Mouse (Mus musculus) heart, adult 2 months (tissue): ENCODE results near the gene Grcc10.

ENCODE experiments used
- CTCF ChIP-seq: fragments of 200-600 bp; IDR thresholded peaks from 2 replicates; pipeline ENCODE4 v1.8.1; 2022; ENCODE audit warnings: antibody characterized with exemption, mild to moderate bottlenecking, moderate library complexity
- EP300 ChIP-seq: fragments of 200-500 bp; IDR thresholded peaks from 2 replicates; pipeline ENCODE4 v1.6.1; 2011; ENCODE audit warnings: low read depth, low read length, control low read depth; ENCODE audit not compliant: insufficient read depth
- POLR2A ChIP-seq: fragments of 200-500 bp; IDR thresholded peaks from 2 replicates; pipeline ENCODE4 v1.6.1; 2011; ENCODE audit warnings: mild to moderate bottlenecking, low read depth, low read length, control low read depth; ENCODE audit not compliant: insufficient read depth

GRCm38 (mm10) chr6:124741842-124742241 lies 668 bp upstream of the Grcc10 start:
- TF ChIP-seq EP300 (no peak), CTCF (no peak), POLR2A (no peak)
